Mouse (Mus musculus) G1E (cell line): ENCODE measurements around the gene Spag6. TPM values are rescaled to one million over a fixed set of nuclear protein-coding genes. Genes with fewer than 3 reads are reported as not detected.

Experiments
- ATAC-seq: 2 replicates; pipeline ENCODE4 v1.8.0; 2016; ENCODE audit warnings: mild to moderate bottlenecking; ENCODE audit not compliant: insufficient number of reproducible peaks, poor library complexity, low FRiP score, severe bottlenecking; ENCODE audit errors: extremely low read depth
- DNase-seq: peaks from one replicate; pipeline ENCODE4 v3.0.0; 2012; ENCODE audit warnings: low spot score
- H3K27me3 ChIP-seq: 2 replicates; pipeline ENCODE4 v1.6.1; 2012; ENCODE audit warnings: mild to moderate bottlenecking, low read length, inconsistent platforms; ENCODE audit not compliant: insufficient read depth
- H3K36me3 ChIP-seq: replicated peaks from 2 replicates; pipeline ENCODE3; 2012; ENCODE audit warnings: mild to moderate bottlenecking, inconsistent platforms
- H3K4me1 ChIP-seq: 2 replicates; pipeline ENCODE4 v1.6.1; 2012; ENCODE audit warnings: low read depth, low read length, inconsistent platforms, mixed read lengths; ENCODE audit not compliant: insufficient read depth
- H3K4me3 ChIP-seq: 2 replicates; pipeline ENCODE4 v1.5.1; 2012; ENCODE audit warnings: low read depth, mild to moderate bottlenecking, inconsistent platforms, low read length, moderate library complexity, mixed read lengths
- H3K9me3 ChIP-seq: replicated peaks from 2 replicates; pipeline ENCODE4 v1.6.1; 2012; ENCODE audit warnings: inconsistent platforms
- CTCF ChIP-seq: IDR thresholded peaks from 2 replicates; pipeline ENCODE4 v1.5.1; 2012; ENCODE audit warnings: low read depth, low read length, inconsistent platforms, mixed read lengths
- GATA1 ChIP-seq: IDR thresholded peaks from 2 replicates; pipeline ENCODE4 v1.6.1; 2012; ENCODE audit warnings: borderline replicate concordance, low read length, inconsistent platforms, mixed read lengths
- GATA2 ChIP-seq: IDR thresholded peaks from 2 replicates; pipeline ENCODE4 v1.6.1; 2012; ENCODE audit warnings: low read depth, low read length, inconsistent platforms, borderline replicate concordance
- POLR2AphosphoS5 ChIP-seq: IDR thresholded peaks from 2 replicates; pipeline ENCODE4 v1.6.1; 2012; ENCODE audit warnings: low read depth, low read length, inconsistent platforms; ENCODE audit not compliant: insufficient replicate concordance
- TAL1 ChIP-seq: conservative IDR thresholded peaks from 2 replicates; pipeline ENCODE4 v1.6.1; 2012; ENCODE audit warnings: low read depth, low read length, inconsistent platforms, mixed read lengths
- polyA plus RNA-seq: library from polyadenylated mRNA; stranded (reverse); fragments of >175 nt; gene quantifications from 2 replicates; pipeline ENCODE4 v1.2.3, GENCODE M21; 2012
- total RNA-seq, 2 experiments: library from RNA; stranded (forward) in 1 of 2; stranded (reverse) in 1 of 2; fragments of 200-1000 nt in 1 of 2; fragments of >200 nt in 1 of 2; fragmentation: Nextera tagmentation in 1 of 2; gene quantifications; 2 replicates each; pipeline ENCODE4 v1.2.3; 2014 to 2017

Spag6 gene
- total and polyA plus RNA-seq, 3 experiments = 0.08 to 0.22 TPM; not detected in 1

DNA sequence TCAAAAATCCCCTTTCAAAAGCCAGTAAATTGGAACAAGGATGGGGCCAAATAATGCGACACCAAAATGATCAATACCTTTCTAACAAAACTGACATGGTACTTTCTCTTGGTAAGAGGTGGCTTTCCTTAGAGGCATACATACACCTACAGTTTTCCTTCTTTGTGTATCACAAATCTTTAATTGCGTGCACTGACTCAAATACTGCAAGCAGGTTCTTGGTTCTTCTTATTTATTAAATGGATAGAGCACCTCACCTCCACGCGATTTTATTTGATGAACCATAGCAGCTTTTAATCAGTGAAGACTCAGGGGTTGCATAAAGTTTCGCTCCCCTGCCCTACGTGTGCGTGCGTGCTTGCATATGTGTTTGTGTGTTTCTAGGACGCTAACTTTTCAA, 3.1 kb upstream of the Spag6 start:
- peaks cover 55% of the 10 kb centered on the region for H3K4me1 ChIP-seq
- no peaks in the 10 kb centered on the region for H3K36me3 ChIP-seq
- H3K9me3 ChIP-seq = peaks cover 6% of the 10 kb centered on the region
- peak overlapping the region; percentile 75; the same call in 1 of the 2 replicates for H3K4me3 ChIP-seq
- no peak for DNase-seq
- no peak for TF ChIP-seq GATA1
- ATAC-seq = no peak
- H3K27me3 ChIP-seq = peaks cover 52% of the 10 kb centered on the region

DNA sequence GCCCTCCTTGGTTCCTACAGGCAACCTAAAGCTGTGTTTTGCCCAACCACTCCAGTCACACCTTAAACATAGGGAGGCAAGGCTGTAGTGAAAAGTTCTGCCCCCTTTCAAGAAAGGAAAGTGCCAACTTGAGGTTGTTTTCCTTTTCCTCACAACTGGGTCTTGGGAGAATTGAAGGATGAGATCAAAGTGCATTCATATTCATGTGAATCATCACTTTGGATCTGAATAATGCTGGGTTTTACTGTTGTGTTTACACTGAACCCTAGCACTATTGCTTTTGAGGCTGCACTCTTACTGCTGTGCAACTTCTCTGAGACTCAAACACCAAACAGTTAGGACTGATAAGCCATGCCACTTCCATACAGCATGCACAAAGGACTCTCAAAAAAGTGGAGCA, 1.8 kb upstream of the Spag6 start:
- Histone ChIP-seq H3K36me3 (no peaks in the 10 kb centered on the region), H3K9me3 (peaks cover 6% of the 10 kb centered on the region), H3K4me3 (no peak overlapping the region), H3K4me1 (peaks cover 55% of the 10 kb centered on the region), H3K27me3 (peaks cover 62% of the 10 kb centered on the region)
- ATAC-seq (no peak), DNase-seq (no peak)
- TF ChIP-seq POLR2AphosphoS5 (no peak), TAL1 (no peak), GATA2 (no peak), CTCF (no peak), GATA1 (no peak)

DNA sequence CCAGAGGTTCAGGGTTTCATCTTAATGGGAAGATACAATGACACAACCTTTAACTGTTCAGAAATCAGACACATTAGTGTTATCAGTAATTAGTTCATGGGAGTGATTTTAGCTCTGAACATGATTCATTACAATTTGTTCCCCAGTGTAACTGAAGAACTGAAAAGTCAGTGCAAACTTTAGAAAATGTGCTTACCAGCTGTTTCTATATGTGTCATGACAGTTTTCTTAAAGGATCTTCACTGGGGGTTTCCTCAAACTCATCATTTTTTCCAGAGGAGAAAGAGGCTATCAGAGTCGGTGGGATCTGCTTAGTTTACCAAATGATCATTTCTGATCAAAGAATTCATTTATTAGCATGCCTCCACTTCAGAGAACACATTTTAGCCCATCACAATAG, 1.3 kb upstream of the Spag6 start:
- no peak for ATAC-seq
- H3K4me3 ChIP-seq = no peak overlapping the region

DNA sequence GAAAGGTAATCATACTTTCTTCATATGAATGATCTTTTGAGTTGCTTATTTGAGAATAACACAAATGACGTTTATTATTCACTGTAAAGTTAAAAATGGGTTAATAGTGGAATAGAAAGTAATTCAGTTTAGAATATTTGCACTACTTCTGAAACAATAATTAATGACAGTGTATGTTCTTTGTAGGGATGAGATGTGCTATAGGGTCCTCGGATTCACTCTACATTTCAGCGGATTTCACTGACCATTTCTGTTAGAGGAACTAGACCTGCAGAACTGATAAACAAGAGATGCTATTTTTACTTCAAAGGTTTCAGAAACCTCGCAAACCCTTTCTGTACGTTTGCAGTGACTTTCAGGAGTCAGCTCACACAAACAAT, 351 bp upstream of the Spag6 start:
- peaks cover 56% of the 10 kb centered on the region for H3K4me1 ChIP-seq
- ATAC-seq = no peak
- H3K36me3 ChIP-seq = no peaks in the 10 kb centered on the region
- H3K4me3 ChIP-seq = peak overlapping the region; percentile 80; the same call in 1 of the 2 replicates
- peaks cover 68% of the 10 kb centered on the region for H3K27me3 ChIP-seq
- no peak for DNase-seq
- TF ChIP-seq POLR2AphosphoS5 = no peak
- no peak for TF ChIP-seq CTCF
- no peak for TF ChIP-seq GATA1
- TF ChIP-seq TAL1 = no peak
- no peak for TF ChIP-seq GATA2
- peaks cover 6% of the 10 kb centered on the region for H3K9me3 ChIP-seq

More for the DNA sequence above, 1.3 kb upstream of the Spag6 start:
- TF ChIP-seq GATA1 = no peak
- no peak for TF ChIP-seq POLR2AphosphoS5
- TF ChIP-seq GATA2 = no peak
- TF ChIP-seq TAL1 = no peak
- no peak for TF ChIP-seq CTCF
- Histone ChIP-seq H3K36me3 (no peaks in the 10 kb centered on the region), H3K27me3 (peaks cover 62% of the 10 kb centered on the region), H3K4me1 (peaks cover 55% of the 10 kb centered on the region), H3K9me3 (peaks cover 6% of the 10 kb centered on the region)
- no peak for DNase-seq

DNA sequence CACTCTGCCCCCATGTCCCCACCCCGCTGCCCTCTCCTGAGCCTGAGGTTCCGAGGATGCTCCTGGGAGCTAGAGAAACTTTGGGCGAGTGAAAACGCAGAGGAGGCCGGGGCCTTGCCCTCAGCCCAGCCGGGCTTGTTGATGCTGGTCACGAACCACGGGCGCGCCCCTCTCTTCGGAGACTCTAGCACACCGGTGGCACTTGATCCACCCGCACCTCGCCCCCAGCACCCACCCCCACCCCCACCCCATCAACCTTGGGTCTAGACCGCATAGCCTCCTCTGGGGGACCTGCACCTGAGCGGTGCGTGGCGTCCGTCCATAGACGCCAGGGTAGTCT, 749 bp downstream of the Spag6 start:
- ATAC-seq (no peak), DNase-seq (no peak)
- H3K4me3 ChIP-seq = peak overlapping the region; percentile 80
- H3K4me1 ChIP-seq = peaks cover 52% of the 10 kb centered on the region
- peaks cover 68% of the 10 kb centered on the region for H3K27me3 ChIP-seq
- peaks cover 7% of the 10 kb centered on the region for H3K9me3 ChIP-seq
- TF ChIP-seq TAL1 = no peak
- no peak for TF ChIP-seq GATA1
- no peak for TF ChIP-seq GATA2
- TF ChIP-seq POLR2AphosphoS5 = no peak
- no peak for TF ChIP-seq CTCF
- H3K36me3 ChIP-seq = no peaks in the 10 kb centered on the region

DNA sequence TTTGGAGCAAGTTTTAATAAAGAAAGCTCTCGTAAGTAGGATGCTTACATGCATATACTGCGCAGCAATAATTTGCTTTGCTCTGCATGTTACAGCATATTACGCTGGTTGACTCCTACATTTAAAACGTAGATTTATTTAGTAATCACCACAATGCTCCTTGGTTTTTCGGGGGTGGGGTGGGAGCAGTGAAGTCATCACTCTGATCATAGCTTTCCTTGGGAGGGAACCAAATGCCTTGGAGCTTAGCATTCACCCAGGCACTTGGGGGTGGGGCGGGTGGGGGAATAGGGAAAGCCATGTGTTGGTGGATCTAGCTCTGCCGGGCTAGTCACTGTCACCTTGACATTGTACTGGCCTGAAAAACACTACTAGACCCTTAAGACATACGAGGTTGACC, 1.3 kb downstream of the Spag6 start:
- H3K4me1 ChIP-seq = peaks cover 46% of the 10 kb centered on the region
- no peaks in the 10 kb centered on the region for H3K36me3 ChIP-seq
- H3K9me3 ChIP-seq = peaks cover 7% of the 10 kb centered on the region
- ATAC-seq = no peak
- no peak overlapping the region; the same call in 1 of the 2 replicates for H3K4me3 ChIP-seq
- TF ChIP-seq CTCF (no peak), POLR2AphosphoS5 (no peak), GATA1 (no peak), TAL1 (no peak), GATA2 (no peak)
- peaks cover 68% of the 10 kb centered on the region for H3K27me3 ChIP-seq
- DNase-seq = no peak

DNA sequence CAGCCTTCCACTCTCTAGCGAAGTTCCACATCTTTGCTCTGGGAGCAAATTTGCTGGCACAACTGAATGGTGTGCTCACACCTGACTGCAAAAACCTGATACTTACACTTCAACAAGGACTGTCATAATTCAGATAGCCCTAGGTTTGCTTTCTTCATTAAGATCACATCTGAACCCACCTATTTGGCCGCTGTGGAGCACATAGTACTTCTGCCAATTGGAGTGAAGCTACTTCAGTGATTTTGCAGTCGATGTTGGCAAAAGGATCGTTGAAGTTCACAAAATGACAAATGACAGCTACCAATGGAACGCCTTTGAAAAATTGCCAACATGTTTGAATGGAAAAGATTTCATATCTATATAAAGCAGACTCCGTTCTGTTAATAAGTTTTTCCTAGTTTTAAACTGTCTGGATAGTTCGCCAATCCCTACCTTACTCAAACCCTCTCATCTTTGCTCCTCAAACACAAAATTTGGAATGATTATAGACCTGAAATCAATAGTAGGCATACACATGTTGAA, 1.9 kb downstream of the Spag6 start:
- peaks cover 7% of the 10 kb centered on the region for H3K9me3 ChIP-seq
- no peak for TF ChIP-seq GATA2
- no peak for TF ChIP-seq CTCF
- no peak for TF ChIP-seq GATA1
- TF ChIP-seq POLR2AphosphoS5 = no peak
- no peak for TF ChIP-seq TAL1
- ATAC-seq (no peak), DNase-seq (no peak)
- no peak overlapping the region for H3K4me3 ChIP-seq
- no peaks in the 10 kb centered on the region for H3K36me3 ChIP-seq
- peaks cover 66% of the 10 kb centered on the region for H3K27me3 ChIP-seq
- H3K4me1 ChIP-seq = peaks cover 41% of the 10 kb centered on the region
